Mouse (Mus musculus) left cerebral cortex, adult 8-10 months (tissue): ENCODE results near the gene Ptprcap. TPM values are rescaled to one million over a fixed set of nuclear protein-coding genes. Genes with fewer than 3 reads are reported as not detected.
"Not testable (repeated sequence)": the region's sequence is repeated elsewhere in the genome, so short reads cannot be mapped to it uniquely, and the experiment has no call there.

Experiments
- DNase-seq, 2 experiments: peaks; one replicate each; pipeline ENCODE4 v3.0.0; 2022; ENCODE audit warnings: low spot score in 2 of 2
- total RNA-seq, 4 experiments: library from RNA; stranded (reverse); gene quantifications; 2 replicates each; pipeline ENCODE4 v1.2.4; 2022

The Ptprcap gene
- total RNA-seq, 4 experiments from 2014 or later = 1.6 to 2.2 (median 1.8) TPM

GRCm38 (mm10) chr19:4125741-4126696 lies 27.4 kb upstream of the Ptprcap start, which contains the start of gene Aip:
TSS of gene Aip (minus strand) at chr19:4125858.
- DNase-seq = peak; percentile 83 to 98

- DNase-seq = no peak
Measured at GRCm38 (mm10) chr19:4126759-4127495, 26.5 kb upstream of the Ptprcap start.

DNA sequence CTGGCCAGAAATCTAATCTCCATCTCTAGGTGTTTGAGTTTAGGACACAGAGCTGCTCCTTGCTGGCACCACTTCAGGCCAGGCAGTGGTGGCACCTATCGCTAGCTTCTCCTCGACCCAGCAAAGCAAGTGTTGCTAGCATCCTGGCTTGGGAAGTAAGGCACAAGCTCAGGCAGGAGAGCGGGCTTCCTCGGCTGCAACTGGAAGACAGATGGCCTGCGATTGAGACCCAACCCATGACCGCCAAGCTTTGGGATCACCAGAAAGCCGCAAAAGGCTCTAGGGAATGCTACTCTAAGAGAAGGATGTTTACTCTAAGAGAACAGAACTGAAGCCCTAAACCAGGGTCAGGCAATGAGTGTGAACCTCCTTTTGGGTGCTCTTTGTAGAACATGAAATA lies 23.9 kb upstream of the Ptprcap start:
- no peak for DNase-seq

DNA sequence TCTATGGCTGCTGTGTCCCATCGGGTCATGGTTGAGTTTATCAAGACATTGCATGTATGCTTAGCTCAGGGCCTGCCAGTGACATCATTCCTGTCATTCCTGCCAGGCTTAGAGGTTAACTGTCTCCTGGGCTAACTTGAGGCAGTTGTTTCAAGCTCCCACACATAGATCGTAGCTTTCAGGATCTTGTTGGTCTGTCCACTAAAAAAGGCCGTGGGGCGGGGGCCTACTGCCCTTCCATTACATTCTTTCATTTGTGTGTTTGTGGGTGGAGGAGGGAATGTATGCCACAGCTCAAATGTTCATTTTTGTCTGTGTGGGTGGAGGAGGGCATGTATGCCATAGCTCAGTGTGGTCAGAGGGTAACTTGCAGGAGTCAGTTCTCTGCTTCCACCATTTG lies 23.3 kb upstream of the Ptprcap start:
- no peak for DNase-seq

GRCm38 (mm10) chr19:4131075-4131474 lies 22.3 kb upstream of the Ptprcap start:
- no peak for DNase-seq

DNA sequence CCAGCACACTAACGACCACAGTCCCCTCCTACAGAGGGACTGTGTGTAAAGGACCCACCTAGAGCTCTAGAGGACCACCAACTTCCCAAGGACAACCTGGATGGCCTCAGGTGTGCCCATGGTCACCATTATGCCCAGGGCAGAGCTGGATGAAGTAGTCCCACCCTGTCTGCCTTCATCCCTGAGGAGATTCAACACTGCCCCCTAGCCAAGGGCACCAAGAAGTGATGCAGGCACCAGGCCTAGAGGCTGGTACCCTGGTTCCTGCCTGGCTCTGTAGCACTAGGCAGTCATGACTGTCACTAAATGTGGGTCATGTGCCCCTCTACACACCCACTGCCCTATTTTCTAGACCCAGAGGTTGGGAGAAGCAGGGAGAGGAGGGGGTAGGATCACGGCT lies 21.6 kb upstream of the Ptprcap start:
- DNase-seq = no peak

- no peak for DNase-seq
Measured at GRCm38 (mm10) chr19:4134354-4134753, 19.1 kb upstream of the Ptprcap start.

DNA sequence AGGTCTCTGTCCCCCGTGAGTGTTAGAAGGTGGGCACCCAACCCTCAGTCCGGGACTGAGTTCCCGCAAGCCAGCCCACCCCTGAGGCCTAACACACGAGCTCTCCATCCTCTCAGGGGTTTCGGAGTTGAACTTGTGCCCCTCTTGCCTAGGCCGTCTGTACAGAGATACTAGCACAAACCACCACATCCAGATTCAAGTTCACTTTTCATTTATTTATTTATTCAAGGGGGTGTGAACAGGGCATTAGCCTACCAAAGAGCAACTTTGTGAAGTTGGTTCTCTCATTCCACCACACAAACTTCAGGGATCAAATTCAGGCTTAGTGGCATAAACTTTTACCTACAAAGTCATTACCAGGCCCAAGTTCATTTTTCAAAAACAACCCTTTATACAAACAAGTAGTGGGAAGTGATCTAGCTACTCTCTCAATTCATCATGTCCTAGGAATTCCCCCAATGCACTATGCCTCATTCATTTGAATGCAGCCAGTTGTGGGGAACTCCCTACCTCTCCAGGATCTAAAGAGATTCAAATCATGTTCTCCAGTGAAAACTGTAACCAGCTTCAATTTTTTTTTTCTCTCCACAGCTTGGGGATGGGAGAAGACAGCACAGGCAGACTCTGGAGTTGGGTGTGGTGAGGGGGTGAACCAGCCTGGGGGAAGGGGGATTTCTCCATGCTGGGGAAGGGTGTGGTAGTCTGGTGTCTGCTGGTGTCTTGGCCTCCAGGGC lies 18.0 kb upstream of the Ptprcap start:
- not testable (repeated sequence) for DNase-seq

GRCm38 (mm10) chr19:4135963-4136345 lies 17.4 kb upstream of the Ptprcap start:
- DNase-seq = not testable (repeated sequence)

DNA sequence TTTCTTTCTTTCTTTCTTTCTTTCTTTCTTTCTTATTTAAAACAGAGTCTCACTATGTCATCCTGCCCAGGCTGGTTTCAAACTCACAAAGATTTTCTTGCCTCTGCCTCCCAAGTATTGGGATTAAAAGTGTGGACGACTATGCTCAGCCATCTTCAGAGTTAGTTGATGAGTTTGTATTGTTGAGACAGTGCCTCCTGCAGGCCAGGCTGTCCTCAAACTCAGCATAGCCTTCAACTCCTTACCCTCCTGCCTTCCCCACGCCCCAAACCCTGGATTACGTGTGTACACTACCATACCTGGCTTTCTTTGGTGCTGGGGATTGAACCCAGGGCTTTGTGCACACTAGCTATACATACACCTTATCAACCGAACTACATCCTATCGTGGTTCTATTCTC lies 16.9 kb upstream of the Ptprcap start:
- no peak for DNase-seq

- no peak for DNase-seq
Measured at GRCm38 (mm10) chr19:4137913-4138312, 15.5 kb upstream of the Ptprcap start.

DNA sequence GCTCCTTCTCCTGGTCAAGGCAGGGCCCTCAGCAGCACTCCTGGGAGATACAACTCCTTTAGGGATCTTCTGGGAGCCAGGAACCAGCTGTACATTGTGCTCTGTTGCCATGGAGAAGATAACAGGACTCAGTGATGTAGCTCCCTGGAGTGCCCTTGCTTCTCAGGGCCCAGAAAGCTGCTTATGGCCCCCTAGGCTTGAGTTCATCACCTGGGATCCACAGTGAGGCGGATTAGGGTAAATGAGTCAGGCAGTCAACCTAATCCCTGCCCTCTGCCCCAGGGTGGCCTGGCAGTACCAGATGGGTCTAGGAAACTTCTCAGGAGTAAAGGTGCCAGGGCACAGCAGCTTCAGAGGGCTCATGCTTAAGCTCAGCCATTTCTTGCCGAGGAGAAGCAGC lies 14.0 kb upstream of the Ptprcap start, which contains the start of gene Gpr152:
TSS of gene Gpr152 (plus strand) at position 342 of the 400 bp plus-strand sequence.
- DNase-seq = no peak

DNA sequence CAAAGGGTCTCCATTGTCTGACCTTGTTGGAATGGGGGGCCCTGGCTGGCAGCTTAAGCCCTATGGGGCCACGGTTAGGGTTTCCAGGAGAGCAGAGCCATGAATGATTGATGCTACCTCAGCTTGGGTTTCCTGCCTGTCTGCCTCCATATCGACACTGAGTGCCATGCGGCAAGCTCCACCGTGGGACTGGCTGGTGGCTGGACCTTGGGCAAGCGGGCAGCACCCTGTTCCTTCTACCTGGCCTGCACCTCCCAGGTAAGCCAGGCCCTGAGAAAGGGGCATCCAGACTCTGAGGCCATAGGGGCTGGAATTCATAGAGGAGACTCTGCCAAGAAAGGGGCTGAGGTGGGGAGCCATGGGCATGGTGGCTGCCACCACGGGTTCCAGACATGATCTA lies 13.3 kb upstream of the Ptprcap start:
- no peak for DNase-seq

DNA sequence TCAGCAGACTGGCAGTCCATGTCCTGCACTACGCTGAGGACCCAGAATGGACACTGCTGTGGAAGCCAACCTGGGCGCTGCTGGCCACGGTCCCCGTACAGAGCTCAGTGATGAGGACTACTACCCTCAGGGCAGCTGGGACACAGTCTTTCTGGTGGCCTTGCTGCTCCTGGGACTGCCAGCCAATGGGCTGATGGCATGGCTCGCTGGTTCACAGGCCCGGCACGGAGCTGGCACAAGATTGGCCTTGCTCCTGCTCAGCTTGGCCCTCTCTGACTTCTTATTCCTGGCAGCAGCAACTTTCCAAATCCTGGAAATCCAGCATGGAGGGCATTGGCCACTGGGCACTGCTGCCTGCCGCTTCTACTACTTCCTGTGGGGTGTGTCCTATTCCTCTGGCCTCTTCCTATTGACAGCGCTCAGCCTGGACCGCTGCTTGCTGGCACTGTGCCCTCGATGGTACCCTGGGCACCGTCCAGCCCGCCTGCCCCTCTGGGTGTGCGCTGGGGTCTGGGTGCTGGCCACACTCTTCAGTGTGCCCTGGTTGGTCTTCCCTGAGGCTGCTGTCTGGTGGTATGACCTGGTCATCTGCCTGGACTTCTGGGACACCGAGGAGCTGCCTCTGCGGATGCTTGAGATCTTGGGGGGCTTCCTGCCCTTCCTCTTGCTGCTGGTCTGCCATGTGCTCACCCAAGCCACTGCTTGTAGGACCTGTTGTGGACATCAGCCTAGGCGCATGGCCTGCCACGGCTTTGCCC lies 10.8 kb upstream of the Ptprcap start:
- DNase-seq = no peak

GRCm38 (mm10) chr19:4143759-4144268 lies 9.6 kb upstream of the Ptprcap start, which contains the start of gene Cabp4:
TSS of gene Cabp4 (minus strand) at chr19:4144033.
- DNase-seq = no peak

- no peak for DNase-seq
Measured at GRCm38 (mm10) chr19:4144550-4145498, 8.6 kb upstream of the Ptprcap start.

DNA sequence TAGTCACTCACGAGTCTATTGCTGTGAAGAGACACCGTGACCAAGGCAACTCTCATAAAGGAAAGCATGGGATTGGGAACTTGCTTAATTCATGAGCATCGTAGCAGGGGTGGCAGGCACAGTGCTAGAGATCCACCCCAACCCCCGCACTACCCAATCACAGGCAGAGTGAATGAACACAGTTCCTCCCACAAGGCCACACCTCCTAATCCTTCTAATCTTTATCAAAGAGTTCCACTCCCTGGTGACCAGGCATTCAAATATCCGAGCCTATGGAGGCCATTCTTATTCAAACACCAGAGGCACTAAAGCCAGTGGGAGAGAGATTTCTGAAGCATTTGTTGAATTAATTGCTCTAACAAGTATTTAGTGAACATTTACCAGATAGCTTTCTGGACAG lies 7.5 kb upstream of the Ptprcap start:
- DNase-seq = no peak

GRCm38 (mm10) chr19:4146366-4147021 lies 6.9 kb upstream of the Ptprcap start:
- no peak for DNase-seq

- DNase-seq = no peak
Measured at GRCm38 (mm10) chr19:4147022-4147405, 6.4 kb upstream of the Ptprcap start.
